Mouse (Mus musculus): ENCODE data around the gene Hcn2. TPM values are rescaled to one million over a fixed set of nuclear protein-coding genes. Genes with fewer than 3 reads are reported as not detected.

Hcn2 gene
- polyA plus RNA-seq, 1 experiment from 2014 or later, result not detected

DNA sequence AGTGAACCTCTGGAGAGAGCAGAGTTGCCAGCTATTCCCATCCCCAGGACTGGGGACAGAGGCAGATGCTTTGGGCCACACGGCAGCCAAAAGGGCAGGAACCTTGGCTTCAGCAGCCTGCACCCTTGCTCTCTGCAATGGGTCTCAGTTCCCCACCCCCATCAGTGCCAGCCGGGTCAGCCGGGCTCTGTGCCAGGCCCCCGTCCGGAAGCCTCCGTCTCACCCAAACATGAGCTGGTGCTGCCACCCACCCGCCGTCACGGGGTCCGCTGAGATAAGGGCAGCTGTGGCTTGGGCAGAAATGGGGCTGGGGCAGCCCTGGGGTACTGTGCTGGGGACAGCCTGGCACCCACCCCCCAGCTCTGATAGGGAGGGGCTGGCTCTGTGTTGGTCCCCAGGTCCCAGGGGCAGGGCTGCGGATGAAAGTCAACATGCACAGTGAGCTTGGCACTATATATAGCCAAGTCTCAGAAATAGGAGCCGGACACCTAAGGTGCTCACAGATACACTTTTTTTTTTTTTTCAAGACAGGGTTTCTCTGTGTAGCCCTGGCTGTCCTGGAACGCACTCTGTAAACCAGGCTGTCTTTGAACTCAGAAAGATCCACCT is 13.0 kb downstream of the Hcn2 start:
- H3K4me1 ChIP-seq (ENCODE audit: control insufficient read depth, insufficient read depth, low read length), result no peaks in the 10 kb centered on the region
- 70% methylated on average over 13 of the region's 13 CpGs for WGBS
- no peak overlapping the region for H3K4me3 ChIP-seq (replicated peaks; ENCODE audit: low read length)
- no peak overlapping the region for H3K4me2 ChIP-seq (ENCODE audit: low read depth, low read length)
- H3K9ac ChIP-seq (ENCODE audit: low read length), result no peak overlapping the region
- H3K36me3 ChIP-seq (ENCODE audit: control insufficient read depth, insufficient read depth, low read length), result peaks cover 10% of the 10 kb centered on the region
- H3K27me3 ChIP-seq (ENCODE audit: control insufficient read depth, insufficient read depth, low read length), result no peaks in the 10 kb centered on the region
- ATAC-seq (ENCODE audit: insufficient read depth, low FRiP score), result no peak
- H3K9me3 ChIP-seq (replicated peaks; ENCODE audit: control insufficient read depth, low read length), result no peaks in the 10 kb centered on the region
- no peak overlapping the region for H3K27ac ChIP-seq (ENCODE audit: low read length)

DNA sequence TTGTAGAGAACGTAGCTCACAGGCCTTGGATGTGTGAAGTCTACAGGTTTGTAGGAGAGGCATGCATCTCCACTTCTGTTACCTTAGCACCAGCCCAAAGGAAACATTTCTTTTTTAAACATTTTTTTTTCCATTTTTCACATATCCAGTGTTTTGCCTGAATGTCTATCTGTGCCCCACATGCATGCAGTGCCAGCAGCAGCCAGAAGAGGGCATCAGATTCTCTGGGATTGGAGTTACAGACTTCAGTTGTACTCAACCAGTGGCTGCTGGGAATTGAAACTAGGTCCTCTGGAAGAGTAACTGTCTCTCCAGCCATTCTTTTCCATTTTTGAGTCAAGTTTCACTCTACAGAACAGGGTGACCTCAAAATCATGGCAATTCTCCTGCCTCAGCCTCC is 16.1 kb downstream of the Hcn2 start:
- Histone ChIP-seq H3K36me3 (ENCODE audit: control insufficient read depth, insufficient read depth, low read length) (peaks cover 36% of the 10 kb centered on the region), H3K27me3 (ENCODE audit: control insufficient read depth, insufficient read depth, low read length) (no peaks in the 10 kb centered on the region), H3K4me2 (ENCODE audit: low read depth, low read length) (no peak overlapping the region), H3K9me3 (replicated peaks; ENCODE audit: control insufficient read depth, low read length) (peaks cover 10% of the 10 kb centered on the region; the same call in 1 of the 2 replicates), H3K27ac (ENCODE audit: low read length) (no peak overlapping the region), H3K9ac (ENCODE audit: low read length) (no peak overlapping the region), H3K4me3 (replicated peaks; ENCODE audit: low read length) (no peak overlapping the region), H3K4me1 (ENCODE audit: control insufficient read depth, insufficient read depth, low read length) (no peaks in the 10 kb centered on the region)
- WGBS, result 96% methylated on average over 1 of the region's 1 CpGs
- no peak for ATAC-seq (ENCODE audit: insufficient read depth, low FRiP score)

DNA sequence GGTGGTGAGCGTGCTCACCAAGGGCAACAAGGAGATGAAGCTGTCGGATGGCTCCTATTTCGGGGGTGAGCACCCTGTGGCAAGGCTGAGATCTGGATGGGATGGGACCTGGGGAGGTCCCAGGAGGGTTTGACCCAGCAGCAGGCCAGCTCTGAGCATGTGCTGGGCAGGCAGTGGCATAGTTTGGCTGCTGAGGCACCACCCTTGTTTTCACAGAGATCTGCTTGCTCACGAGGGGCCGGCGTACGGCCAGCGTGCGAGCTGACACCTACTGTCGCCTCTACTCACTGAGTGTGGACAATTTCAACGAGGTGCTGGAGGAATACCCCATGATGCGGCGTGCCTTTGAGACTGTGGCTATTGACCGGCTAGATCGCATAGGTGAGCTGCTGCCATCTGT is 17.4 kb downstream of the Hcn2 start:
- Histone ChIP-seq H3K27me3 (ENCODE audit: control insufficient read depth, insufficient read depth, low read length) (no peaks in the 10 kb centered on the region), H3K9me3 (replicated peaks; ENCODE audit: control insufficient read depth, low read length) (peaks cover 21% of the 10 kb centered on the region), H3K4me1 (ENCODE audit: control insufficient read depth, insufficient read depth, low read length) (no peaks in the 10 kb centered on the region), H3K27ac (ENCODE audit: low read length) (no peak overlapping the region), H3K9ac (ENCODE audit: low read length) (no peak overlapping the region), H3K4me3 (replicated peaks; ENCODE audit: low read length) (no peak overlapping the region), H3K36me3 (ENCODE audit: control insufficient read depth, insufficient read depth, low read length) (peaks cover 49% of the 10 kb centered on the region), H3K4me2 (ENCODE audit: low read depth, low read length) (no peak overlapping the region)
- ATAC-seq (ENCODE audit: insufficient read depth, low FRiP score), result no peak
- 97% methylated on average over 15 of the region's 15 CpGs for WGBS

DNA sequence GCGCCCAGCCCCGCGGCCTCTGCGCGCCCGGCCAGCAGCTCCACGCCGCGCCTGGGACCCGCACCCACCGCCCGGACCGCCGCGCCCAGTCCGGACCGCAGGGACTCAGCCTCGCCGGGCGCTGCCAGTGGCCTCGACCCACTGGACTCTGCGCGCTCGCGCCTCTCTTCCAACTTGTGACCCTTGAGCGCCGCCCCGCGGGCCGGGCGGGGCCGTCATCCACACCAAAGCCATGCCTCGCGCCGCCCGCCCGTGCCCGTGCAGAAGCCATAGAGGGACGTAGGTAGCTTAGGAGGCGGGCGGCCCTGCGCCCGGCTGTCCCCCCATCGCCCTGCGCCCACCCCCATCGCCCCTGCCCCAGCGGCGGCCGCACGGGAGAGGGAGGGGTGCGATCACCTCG is 18.9 kb downstream of the Hcn2 start:
- Histone ChIP-seq H3K4me1 (ENCODE audit: control insufficient read depth, insufficient read depth, low read length) (no peaks in the 10 kb centered on the region), H3K27me3 (ENCODE audit: control insufficient read depth, insufficient read depth, low read length) (no peaks in the 10 kb centered on the region), H3K4me3 (replicated peaks; ENCODE audit: low read length) (no peak overlapping the region), H3K36me3 (ENCODE audit: control insufficient read depth, insufficient read depth, low read length) (peaks cover 64% of the 10 kb centered on the region), H3K27ac (ENCODE audit: low read length) (no peak overlapping the region), H3K9me3 (replicated peaks; ENCODE audit: control insufficient read depth, low read length) (peaks cover 36% of the 10 kb centered on the region), H3K9ac (ENCODE audit: low read length) (no peak overlapping the region), H3K4me2 (ENCODE audit: low read depth, low read length) (no peak overlapping the region)
- peak; percentile 10; the same call in 1 of the 2 replicates for ATAC-seq (ENCODE audit: insufficient read depth, low FRiP score)
- 32% methylated on average over 46 of the region's 52 CpGs for WGBS

DNA sequence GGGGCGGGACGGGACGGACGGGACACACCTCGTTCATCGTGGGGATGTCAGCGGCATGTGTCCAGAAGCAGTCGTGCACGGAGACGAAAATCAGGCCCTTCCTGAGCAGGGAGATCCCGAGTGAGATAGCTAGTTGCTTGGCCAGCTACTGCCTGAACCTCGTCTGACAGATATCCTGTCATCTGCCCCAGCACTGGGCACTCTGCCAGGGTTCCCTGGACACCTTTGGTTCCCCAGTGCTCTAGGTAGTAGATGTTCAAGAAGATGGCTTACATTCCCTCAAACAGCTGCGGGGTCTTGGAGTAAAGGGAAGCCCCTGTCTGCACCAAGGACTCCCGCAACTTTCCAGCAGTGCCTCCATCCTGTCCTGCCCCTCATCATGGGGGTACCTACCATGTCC is 20.3 kb downstream of the Hcn2 start:
- no peak overlapping the region for H3K4me3 ChIP-seq (replicated peaks; ENCODE audit: low read length)
- no peak overlapping the region for H3K4me2 ChIP-seq (ENCODE audit: low read depth, low read length)
- peaks cover 44% of the 10 kb centered on the region for H3K9me3 ChIP-seq (replicated peaks; ENCODE audit: control insufficient read depth, low read length)
- 82% methylated on average over 14 of the region's 14 CpGs for WGBS
- no peak overlapping the region for H3K27ac ChIP-seq (ENCODE audit: low read length)
- no peaks in the 10 kb centered on the region for H3K27me3 ChIP-seq (ENCODE audit: control insufficient read depth, insufficient read depth, low read length)
- H3K9ac ChIP-seq (ENCODE audit: low read length), result no peak overlapping the region
- no peak for ATAC-seq (ENCODE audit: insufficient read depth, low FRiP score)
- peaks cover 78% of the 10 kb centered on the region for H3K36me3 ChIP-seq (ENCODE audit: control insufficient read depth, insufficient read depth, low read length)
- H3K4me1 ChIP-seq (ENCODE audit: control insufficient read depth, insufficient read depth, low read length), result no peaks in the 10 kb centered on the region

DNA sequence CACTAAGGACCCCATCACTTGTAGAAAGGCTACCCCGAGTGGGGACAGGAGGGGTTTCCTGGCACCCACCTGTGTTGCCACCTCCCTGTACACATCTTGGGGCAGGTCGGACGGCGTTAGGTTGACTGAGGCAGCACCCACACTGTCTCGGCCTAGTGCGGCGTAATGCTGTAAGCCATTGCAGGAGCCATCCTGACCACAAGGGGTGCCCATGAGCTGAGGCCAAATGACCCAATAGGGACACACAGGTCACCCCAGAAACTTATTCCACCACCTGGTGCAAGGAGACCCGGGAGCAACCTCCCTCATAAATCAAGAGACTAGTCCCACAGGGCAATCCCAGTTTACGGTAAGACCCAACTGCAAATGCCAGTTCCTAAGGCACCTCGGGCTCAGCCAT is 21.8 kb downstream of the Hcn2 start:
- H3K4me1 ChIP-seq (ENCODE audit: control insufficient read depth, insufficient read depth, low read length), result no peaks in the 10 kb centered on the region

DNA sequence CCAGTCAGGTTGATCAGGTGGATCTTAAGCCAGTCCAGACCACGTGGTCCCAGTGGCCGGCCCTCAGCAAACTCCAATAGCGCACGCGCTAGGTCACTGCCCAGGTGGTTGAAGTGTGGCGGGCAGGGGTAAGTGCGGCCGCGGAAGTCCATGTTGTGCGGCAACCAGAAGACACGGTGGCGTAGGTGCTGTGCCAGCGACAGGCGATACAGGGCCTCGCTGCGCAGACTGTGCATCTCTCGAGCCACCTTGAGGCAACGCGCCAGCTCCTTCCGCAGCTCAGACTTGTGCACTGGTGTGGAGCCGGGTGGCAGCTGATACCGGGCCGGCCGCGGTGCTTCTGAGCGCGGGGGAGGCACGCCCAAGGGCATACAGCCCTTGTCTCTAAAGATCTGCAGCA is 22.8 kb downstream of the Hcn2 start:
- H3K27ac ChIP-seq (ENCODE audit: low read length), result no peak overlapping the region
- ATAC-seq (ENCODE audit: insufficient read depth, low FRiP score), result no peak
- WGBS, result 96% methylated on average over 28 of the region's 28 CpGs
- H3K4me3 ChIP-seq (replicated peaks; ENCODE audit: low read length), result no peak overlapping the region
- peaks cover 44% of the 10 kb centered on the region for H3K9me3 ChIP-seq (replicated peaks; ENCODE audit: control insufficient read depth, low read length)
- H3K27me3 ChIP-seq (ENCODE audit: control insufficient read depth, insufficient read depth, low read length), result no peaks in the 10 kb centered on the region
- H3K9ac ChIP-seq (ENCODE audit: low read length), result no peak overlapping the region
- H3K36me3 ChIP-seq (ENCODE audit: control insufficient read depth, insufficient read depth, low read length), result peaks cover 79% of the 10 kb centered on the region
- H3K4me1 ChIP-seq (ENCODE audit: control insufficient read depth, insufficient read depth, low read length), result no peaks in the 10 kb centered on the region
- H3K4me2 ChIP-seq (ENCODE audit: low read depth, low read length), result no peak overlapping the region

More for the DNA sequence above, 21.8 kb downstream of the Hcn2 start:
- Histone ChIP-seq H3K4me2 (ENCODE audit: low read depth, low read length) (no peak overlapping the region), H3K27me3 (ENCODE audit: control insufficient read depth, insufficient read depth, low read length) (no peaks in the 10 kb centered on the region), H3K9ac (ENCODE audit: low read length) (no peak overlapping the region), H3K36me3 (ENCODE audit: control insufficient read depth, insufficient read depth, low read length) (peaks cover 82% of the 10 kb centered on the region), H3K9me3 (replicated peaks; ENCODE audit: control insufficient read depth, low read length) (peaks cover 44% of the 10 kb centered on the region), H3K27ac (ENCODE audit: low read length) (no peak overlapping the region), H3K4me3 (replicated peaks; ENCODE audit: low read length) (no peak overlapping the region)
- 93% methylated on average over 10 of the region's 10 CpGs for WGBS
- ATAC-seq (ENCODE audit: insufficient read depth, low FRiP score), result no peak

DNA sequence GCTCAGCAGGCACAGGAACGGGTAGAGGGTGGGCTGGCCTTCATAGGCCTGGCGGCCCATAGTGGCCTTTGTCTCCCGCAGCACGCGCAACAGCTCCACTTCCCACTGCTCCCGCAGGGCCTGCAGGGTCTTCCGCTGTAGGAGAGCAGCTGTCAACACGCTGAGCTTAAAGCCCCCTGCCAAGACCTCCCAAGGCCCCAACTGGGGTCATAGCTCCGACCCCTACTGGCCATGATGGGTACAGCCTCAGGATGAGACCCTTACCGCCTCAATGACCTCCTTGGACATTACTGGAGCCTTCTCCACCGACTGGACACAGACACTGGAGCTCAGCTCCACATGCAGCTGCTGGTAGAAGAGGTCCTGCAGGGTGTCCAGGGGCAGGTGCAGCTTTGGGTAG is 24.4 kb downstream of the Hcn2 start:
- H3K27ac ChIP-seq (ENCODE audit: low read length), result no peak overlapping the region

DNA sequence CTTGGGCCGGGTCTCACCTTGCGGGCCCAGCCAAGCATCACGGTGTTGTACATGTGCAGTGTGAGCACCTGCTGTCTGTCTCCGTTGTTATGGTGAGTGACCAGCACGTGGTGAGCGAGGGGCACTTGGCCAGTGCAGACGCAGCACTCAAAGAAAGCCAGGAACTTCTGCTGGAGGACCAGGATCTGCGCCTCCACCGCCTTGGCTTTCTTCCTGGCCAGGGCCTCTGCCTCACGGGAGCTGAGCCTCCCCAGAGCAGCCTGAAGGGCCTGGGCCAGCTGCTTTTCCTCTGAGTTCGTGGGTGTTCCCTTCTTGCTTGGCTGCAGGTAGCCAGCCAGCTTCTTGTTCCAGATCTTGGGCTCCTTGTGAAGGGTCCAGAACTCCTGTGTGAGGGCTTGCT is 26.7 kb downstream of the Hcn2 start:
- Histone ChIP-seq H3K4me3 (replicated peaks; ENCODE audit: low read length) (no peak overlapping the region), H3K4me1 (ENCODE audit: control insufficient read depth, insufficient read depth, low read length) (peaks cover 8% of the 10 kb centered on the region), H3K27me3 (ENCODE audit: control insufficient read depth, insufficient read depth, low read length) (no peaks in the 10 kb centered on the region), H3K9me3 (replicated peaks; ENCODE audit: control insufficient read depth, low read length) (peaks cover 29% of the 10 kb centered on the region), H3K27ac (ENCODE audit: low read length) (no peak overlapping the region), H3K36me3 (ENCODE audit: control insufficient read depth, insufficient read depth, low read length) (peaks cover 45% of the 10 kb centered on the region), H3K9ac (ENCODE audit: low read length) (no peak overlapping the region), H3K4me2 (ENCODE audit: low read depth, low read length) (no peak overlapping the region)
- 90% methylated on average over 11 of the region's 11 CpGs for WGBS
- no peak for ATAC-seq (ENCODE audit: insufficient read depth, low FRiP score)

More for the DNA sequence above, 24.4 kb downstream of the Hcn2 start:
- ATAC-seq (ENCODE audit: insufficient read depth, low FRiP score), result no peak
- H3K9ac ChIP-seq (ENCODE audit: low read length), result no peak overlapping the region
- H3K27me3 ChIP-seq (ENCODE audit: control insufficient read depth, insufficient read depth, low read length), result no peaks in the 10 kb centered on the region
- peaks cover 68% of the 10 kb centered on the region for H3K36me3 ChIP-seq (ENCODE audit: control insufficient read depth, insufficient read depth, low read length)
- H3K4me1 ChIP-seq (ENCODE audit: control insufficient read depth, insufficient read depth, low read length), result peaks cover 6% of the 10 kb centered on the region
- no peak overlapping the region for H3K4me2 ChIP-seq (ENCODE audit: low read depth, low read length)
- no peak overlapping the region for H3K4me3 ChIP-seq (replicated peaks; ENCODE audit: low read length)
- 78% methylated on average over 11 of the region's 11 CpGs for WGBS
- peaks cover 43% of the 10 kb centered on the region for H3K9me3 ChIP-seq (replicated peaks; ENCODE audit: control insufficient read depth, low read length)

Measured in stomach, embryonic 16.5 days (tissue).